Mouse (Mus musculus) myocyte (in vitro differentiated cells): Measurements from ENCODE around the gene Hspbap1. TPM values are rescaled to one million over a fixed set of nuclear protein-coding genes. Genes with fewer than 3 reads are reported as not detected.

Experiments
- H3K27me3 ChIP-seq: one replicate; pipeline ENCODE4 v1.6.1; 2011; ENCODE audit not compliant: control insufficient read depth, insufficient read depth, insufficient read length
- H3K36me3 ChIP-seq: one replicate; pipeline ENCODE4 v1.6.1; 2011; ENCODE audit not compliant: control insufficient read depth, insufficient read depth
- H3K4me2 ChIP-seq: one replicate; pipeline ENCODE4 v1.6.1; 2011; ENCODE audit warnings: low read depth, control low read depth
- H3K4me3 ChIP-seq: one replicate; pipeline ENCODE4 v1.5.1; 2011; ENCODE audit warnings: mild to moderate bottlenecking, control low read depth, moderate library complexity
- H3K79me2 ChIP-seq: one replicate; pipeline ENCODE4 v1.6.1; 2011; ENCODE audit not compliant: control insufficient read depth, insufficient read depth
- H3ac ChIP-seq: one replicate; pipeline ENCODE4 v1.6.1; 2011; ENCODE audit not compliant: control insufficient read depth, insufficient read length
- CEBPB ChIP-seq: IDR thresholded peaks from 2 replicates; pipeline ENCODE4 v1.6.1; 2011; ENCODE audit warnings: mild to moderate bottlenecking, moderate library complexity; ENCODE audit not compliant: poor library complexity, insufficient read depth, severe bottlenecking
- E2F4 ChIP-seq: IDR thresholded peaks from one replicate; pipeline ENCODE4 v1.6.1; 2011; ENCODE audit warnings: mild to moderate bottlenecking, control low read depth, moderate library complexity; ENCODE audit not compliant: insufficient read depth
- MAX ChIP-seq: IDR thresholded peaks from one replicate; pipeline ENCODE4 v1.6.1; 2011; ENCODE audit warnings: low read depth, mild to moderate bottlenecking, control low read depth
- MYOD1 ChIP-seq, 3 experiments: IDR thresholded peaks; one replicate each; pipeline ENCODE4 v1.6.1; 2011; ENCODE audit warnings: control low read depth in 2 of 3, low read depth in 2 of 3, mild to moderate bottlenecking in 2 of 3, moderate library complexity in 1 of 3; ENCODE audit not compliant: insufficient read length in 2 of 3, control insufficient read depth in 1 of 3
- MYOG ChIP-seq, 3 experiments: IDR thresholded peaks; one replicate each; pipeline ENCODE4 v1.6.1; 2011; ENCODE audit warnings: control low read depth in 2 of 3, low read depth in 2 of 3, mild to moderate bottlenecking in 2 of 3; ENCODE audit not compliant: insufficient read length in 2 of 3, control insufficient read depth in 1 of 3, insufficient read depth in 1 of 3
- POLR2A ChIP-seq: IDR thresholded peaks from one replicate; pipeline ENCODE4 v1.6.1; 2011; ENCODE audit warnings: low read depth, mild to moderate bottlenecking, control low read depth, moderate library complexity; ENCODE audit not compliant: insufficient read length
- POLR2AphosphoS2 ChIP-seq: IDR thresholded peaks from one replicate; pipeline ENCODE4 v1.6.1; 2011; ENCODE audit warnings: low read depth, control low read depth; ENCODE audit not compliant: insufficient read length
- REST ChIP-seq: IDR thresholded peaks from one replicate; pipeline ENCODE4 v1.6.1; 2011; ENCODE audit warnings: mild to moderate bottlenecking, control low read depth, moderate library complexity; ENCODE audit not compliant: insufficient read depth, insufficient read length
- SRF ChIP-seq: IDR thresholded peaks from one replicate; pipeline ENCODE4 v1.6.1; 2011; ENCODE audit warnings: low read depth; ENCODE audit not compliant: control insufficient read depth, insufficient read length
- TCF12 ChIP-seq: IDR thresholded peaks from one replicate; pipeline ENCODE4 v1.6.1; 2011; ENCODE audit warnings: mild to moderate bottlenecking, control low read depth; ENCODE audit not compliant: poor library complexity, insufficient read depth, severe bottlenecking
- TCF3 ChIP-seq: IDR thresholded peaks from one replicate; pipeline ENCODE4 v1.6.1; 2011; ENCODE audit warnings: low read depth, control low read depth; ENCODE audit not compliant: insufficient read length
- USF1 ChIP-seq: IDR thresholded peaks from one replicate; pipeline ENCODE4 v1.6.1; 2011; ENCODE audit warnings: low read depth, mild to moderate bottlenecking, control low read depth, moderate library complexity
- polyA plus RNA-seq: library from polyadenylated mRNA; unstranded; fragments of >200 nt; fragmentation: generic; extraction: Trizol; gene quantifications from one replicate; pipeline ENCODE4 v1.2.1, GENCODE M21; 2012; ENCODE audit warnings: missing spikeins

Gene Hspbap1
- polyA plus RNA-seq, 1 experiment: 6.3 TPM

GRCm38 (mm10) chr16:35832926-35833325, 62.8 kb downstream of the Hspbap1 start:
- Histone ChIP-seq H3K27me3 (no peaks in the 10 kb centered on the region), H3K79me2 (no peaks in the 10 kb centered on the region), H3K4me2 (no peak overlapping the region), H3K4me3 (no peak overlapping the region), H3ac (no peak overlapping the region), H3K36me3 (no peaks in the 10 kb centered on the region)
- TF ChIP-seq TCF12 (no peak), MAX (no peak), REST (no peak), POLR2A (no peak), CEBPB (no peak), MYOD1 (IDR thresholded peaks at IDR 0.05; ENCODE audit: control insufficient read depth in 1 of 3, insufficient read length in 2 of 3, low read depth in 2 of 3) (no peak), SRF (no peak), POLR2AphosphoS2 (no peak), E2F4 (no peak), USF1 (no peak)

- Histone ChIP-seq H3K4me2 (no peak overlapping the region), H3K79me2 (no peaks in the 10 kb centered on the region), H3K36me3 (no peaks in the 10 kb centered on the region), H3K4me3 (no peak overlapping the region), H3ac (no peak overlapping the region), H3K27me3 (no peaks in the 10 kb centered on the region)
- TF ChIP-seq E2F4: no peak
- no peak for TF ChIP-seq MYOG (IDR thresholded peaks at IDR 0.05; ENCODE audit: control insufficient read depth in 1 of 3, insufficient read depth in 1 of 3, insufficient read length in 2 of 3, low read depth in 2 of 3)
- no peak for TF ChIP-seq POLR2A
- no peak for TF ChIP-seq USF1
- TF ChIP-seq SRF: no peak
Observed at GRCm38 (mm10) chr16:35834653-35835052, 64.5 kb downstream of the Hspbap1 start.

GRCm38 (mm10) chr16:35839680-35840079, 69.5 kb downstream of the Hspbap1 start:
- peaks cover 4% of the 10 kb centered on the region for H3K27me3 ChIP-seq
- H3K4me3 ChIP-seq: no peak overlapping the region
- H3K4me2 ChIP-seq: no peak overlapping the region
- no peak overlapping the region for H3ac ChIP-seq
- no peaks in the 10 kb centered on the region for H3K79me2 ChIP-seq
- no peaks in the 10 kb centered on the region for H3K36me3 ChIP-seq
- TF ChIP-seq MYOD1 (IDR thresholded peaks at IDR 0.05; ENCODE audit: control insufficient read depth in 1 of 3, insufficient read length in 2 of 3, low read depth in 2 of 3): no peak
- no peak for TF ChIP-seq E2F4
- no peak for TF ChIP-seq TCF3
- TF ChIP-seq POLR2AphosphoS2: no peak
- no peak for TF ChIP-seq REST

- H3K79me2 ChIP-seq: no peaks in the 10 kb centered on the region
- no peak overlapping the region for H3ac ChIP-seq
- no peak for TF ChIP-seq MYOD1 (IDR thresholded peaks at IDR 0.05; ENCODE audit: control insufficient read depth in 1 of 3, insufficient read length in 2 of 3, low read depth in 2 of 3)
- no peak for TF ChIP-seq MAX
- H3K4me3 ChIP-seq: no peak overlapping the region
- no peak overlapping the region for H3K4me2 ChIP-seq
- no peaks in the 10 kb centered on the region for H3K36me3 ChIP-seq
- H3K27me3 ChIP-seq: peaks cover 4% of the 10 kb centered on the region
Observed at GRCm38 (mm10) chr16:35847138-35847537, 77.0 kb downstream of the Hspbap1 start.

GRCm38 (mm10) chr16:35855846-35856245, 85.7 kb downstream of the Hspbap1 start:
- Histone ChIP-seq H3K4me3 (no peak overlapping the region), H3K36me3 (no peaks in the 10 kb centered on the region), H3K27me3 (no peaks in the 10 kb centered on the region), H3ac (no peak overlapping the region), H3K4me2 (no peak overlapping the region), H3K79me2 (no peaks in the 10 kb centered on the region)
- TF ChIP-seq POLR2AphosphoS2: no peak

GRCm38 (mm10) chr16:35856766-35857165, 86.6 kb downstream of the Hspbap1 start:
- Histone ChIP-seq H3K79me2 (no peaks in the 10 kb centered on the region), H3K27me3 (no peaks in the 10 kb centered on the region), H3K4me2 (no peak overlapping the region), H3K36me3 (no peaks in the 10 kb centered on the region), H3ac (no peak overlapping the region), H3K4me3 (no peak overlapping the region)
- TF ChIP-seq MAX (no peak), E2F4 (no peak), REST (no peak), POLR2A (no peak), CEBPB (no peak), POLR2AphosphoS2 (no peak), MYOG (IDR thresholded peaks at IDR 0.05; ENCODE audit: control insufficient read depth in 1 of 3, insufficient read depth in 1 of 3, insufficient read length in 2 of 3, low read depth in 2 of 3) (no peak), MYOD1 (IDR thresholded peaks at IDR 0.05; ENCODE audit: control insufficient read depth in 1 of 3, insufficient read length in 2 of 3, low read depth in 2 of 3) (no peak), SRF (no peak), USF1 (no peak), TCF12 (no peak), TCF3 (no peak)
